Mouse (Mus musculus) thymus, adult 18-20 months (tissue): ENCODE measurements around the gene E130218I03Rik.

Experiments
- DNase-seq, 2 experiments: peaks; one replicate each; pipeline ENCODE4 v3.0.0; 2022; ENCODE audit warnings: mixed read lengths in 2 of 2

The E130218I03Rik gene

GRCm38 (mm10) chr4:134243516-134244250 is at the start of gene E130218I03Rik:
Gene E130218I03Rik, plus strand, starts transcription at chr4:134243662.
- DNase-seq: no peak

- no peak for DNase-seq
These were observed 44.1 kb upstream of the E130218I03Rik start for GRCm38 (mm10) chr4:134199371-134199770.

- no peak for DNase-seq
These were observed 40.6 kb upstream of the E130218I03Rik start, which contains the start of gene Gm7534 for GRCm38 (mm10) chr4:134202904-134203303. Gene Gm7534, minus strand, starts transcription at chr4:134203004.

DNA sequence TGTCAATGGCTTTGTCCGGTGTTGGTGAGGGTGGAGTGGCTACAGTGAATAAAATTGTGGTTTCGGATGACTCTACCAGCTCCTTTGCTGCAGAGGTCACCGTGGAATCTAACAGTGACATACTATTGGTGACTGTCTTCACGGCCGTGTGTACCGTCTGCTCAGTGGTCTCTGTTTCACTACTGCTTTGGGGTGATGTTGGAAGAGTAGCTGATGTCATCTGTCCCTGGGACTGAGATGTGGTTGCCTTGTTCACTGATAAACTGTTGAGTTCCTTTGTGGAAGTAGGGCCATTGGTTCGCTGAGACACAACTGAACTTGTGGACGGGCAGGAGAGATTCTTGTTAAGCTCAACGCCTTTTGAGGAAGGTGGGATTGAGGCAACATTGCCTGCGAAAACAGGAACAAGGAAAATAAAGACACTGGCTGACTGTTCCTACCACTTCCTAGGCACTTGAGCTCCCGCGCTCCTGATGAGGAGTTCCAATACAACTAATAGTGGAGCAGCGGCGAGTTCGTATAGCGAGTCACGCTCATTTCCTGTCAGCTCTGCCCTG is 40.0 kb upstream of the E130218I03Rik start:
- DNase-seq: no peak

DNA sequence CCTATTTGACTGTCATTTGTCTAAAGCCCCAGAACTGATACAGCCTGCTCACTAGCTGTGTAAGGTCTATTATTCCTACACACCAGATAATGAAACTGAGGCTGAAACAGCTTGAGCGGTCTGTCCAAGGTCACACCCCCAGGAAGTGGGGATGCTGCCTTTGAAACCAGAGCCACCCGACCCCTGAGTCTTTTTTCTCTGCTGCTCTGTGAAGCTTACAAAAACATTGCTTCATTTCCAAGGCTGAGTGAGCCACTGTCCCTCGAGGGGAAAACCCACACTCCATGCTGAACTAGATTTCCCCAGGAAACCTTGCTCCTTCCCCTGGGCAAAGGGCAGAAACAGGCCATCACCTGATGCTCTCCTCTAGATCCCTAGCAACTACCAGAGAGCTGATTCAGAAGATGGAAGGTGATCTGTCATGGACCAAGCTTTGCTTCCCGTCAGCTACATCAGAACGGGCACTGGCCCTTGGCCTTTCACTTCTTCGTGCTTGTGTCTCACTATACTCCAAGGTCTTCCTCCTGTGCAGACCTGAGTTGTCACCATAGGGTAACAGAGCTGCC is 36.9 kb upstream of the E130218I03Rik start:
- DNase-seq: no peak

- DNase-seq: no peak
These were observed 20.5 kb upstream of the E130218I03Rik start for GRCm38 (mm10) chr4:134222793-134223600.

DNA sequence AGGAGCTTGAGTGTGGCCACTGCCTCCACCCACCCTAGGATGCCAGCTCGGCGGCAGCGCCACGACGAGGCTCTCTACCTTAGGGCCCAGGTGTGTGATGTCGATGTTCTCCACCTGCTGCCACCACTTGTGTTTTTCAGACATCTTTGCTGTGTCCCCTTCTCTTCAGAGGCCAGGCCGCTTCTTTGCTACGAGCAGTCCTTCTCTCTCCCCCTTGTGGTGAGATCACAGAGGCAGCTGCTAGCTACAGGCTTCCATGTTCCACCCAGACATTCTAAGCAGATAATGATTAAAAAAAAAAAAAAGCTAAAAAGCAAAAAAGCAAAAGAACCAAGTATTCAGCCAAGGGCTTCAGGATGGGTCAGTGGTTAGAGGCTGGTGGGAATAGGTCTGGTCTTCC is 16.3 kb upstream of the E130218I03Rik start, which contains the start of gene Catsper4:
Catsper4 (minus strand) TSS at position 190 of the 400 bp plus-strand sequence.
- DNase-seq: no peak

- DNase-seq: no peak
These were observed 13.0 kb upstream of the E130218I03Rik start for GRCm38 (mm10) chr4:134230431-134230830.

DNA sequence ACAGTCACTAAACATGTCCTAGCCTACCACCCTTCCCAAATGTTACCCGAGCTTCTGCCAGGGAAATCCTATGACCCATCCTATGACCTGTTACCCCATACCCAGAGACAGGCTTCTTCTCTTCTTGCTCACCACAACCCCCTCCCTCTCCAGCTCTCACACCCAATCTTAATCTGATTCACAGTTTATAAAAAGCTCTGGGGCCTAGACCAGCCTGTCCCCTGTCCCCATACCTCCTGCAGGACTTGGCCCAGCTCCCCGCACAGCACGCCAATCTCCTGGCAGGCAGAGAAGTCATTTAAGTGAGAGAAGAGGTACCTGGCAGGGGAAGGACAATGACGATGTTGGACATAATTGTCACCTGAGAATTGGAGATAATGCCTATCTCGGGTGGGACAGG is 8.6 kb upstream of the E130218I03Rik start:
- no peak for DNase-seq

- DNase-seq: no peak
These were observed 5.7 kb upstream of the E130218I03Rik start for GRCm38 (mm10) chr4:134237582-134238278.

DNA sequence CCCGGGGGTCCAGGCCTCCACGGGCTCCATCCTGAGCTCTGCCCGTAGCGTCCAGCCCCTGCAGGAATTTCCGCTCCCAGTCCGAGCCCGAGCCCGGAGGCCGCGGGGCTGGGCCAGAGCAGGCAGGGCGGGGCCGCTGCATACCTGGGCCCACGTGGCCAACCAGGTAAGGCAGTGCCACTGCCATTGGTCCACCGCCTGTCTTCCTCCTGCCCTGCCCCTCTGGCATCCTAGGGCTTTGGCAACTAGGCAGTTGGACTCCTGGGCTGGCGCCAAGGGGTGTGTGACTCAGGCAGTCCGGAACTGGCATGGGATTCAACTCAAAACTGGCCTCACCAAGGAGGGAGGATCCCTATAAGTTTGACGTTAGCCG is 5.2 kb upstream of the E130218I03Rik start, which contains the start of gene Cnksr1:
Cnksr1 (minus strand) TSS at position 121 of the 373 bp plus-strand sequence.
- peak in 1 of 2 experiments; percentile 13 for DNase-seq

GRCm38 (mm10) chr4:134238686-134239085 is 4.8 kb upstream of the E130218I03Rik start:
- no peak for DNase-seq

- DNase-seq: peak; percentile 87 to 92
These were observed 1.8 kb downstream of the E130218I03Rik start, which contains the start of gene Zfp593 for GRCm38 (mm10) chr4:134245148-134245843. Gene Zfp593, minus strand, starts transcription at chr4:134245592.

GRCm38 (mm10) chr4:134246256-134246655 is 2.8 kb downstream of the E130218I03Rik start:
- DNase-seq: no peak

DNA sequence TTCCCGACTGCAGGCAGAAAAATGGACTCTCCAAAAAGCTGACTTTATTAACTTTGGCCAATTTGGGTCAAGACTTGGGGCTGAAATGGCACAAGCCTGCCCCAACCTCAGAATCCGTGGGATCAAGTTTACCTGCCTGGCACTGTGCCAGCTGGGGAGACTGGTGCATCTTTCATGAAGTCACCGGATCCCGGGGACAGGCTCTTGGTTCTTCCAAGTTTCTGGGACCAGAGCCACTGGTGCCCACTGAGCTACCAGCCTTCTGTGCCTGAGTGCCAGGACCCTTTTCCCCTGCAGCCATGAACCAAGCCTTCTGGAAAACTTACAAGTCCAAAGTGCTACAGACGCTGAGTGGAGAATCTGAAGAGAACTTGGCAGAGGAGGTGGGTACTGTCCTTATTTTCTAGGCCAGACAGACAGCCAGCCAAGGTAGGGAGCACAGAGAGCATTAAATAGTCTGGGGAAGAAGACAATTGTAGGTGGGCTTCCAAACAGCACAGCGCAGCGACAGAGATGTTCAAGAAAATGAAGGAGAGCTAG is 3.3 kb downstream of the E130218I03Rik start, which contains the start of gene Gm30191:
Gm30191 (plus strand) TSS at position 217 of the 540 bp plus-strand sequence.
- no peak for DNase-seq

GRCm38 (mm10) chr4:134249651-134250050 is 6.2 kb downstream of the E130218I03Rik start:
- DNase-seq: peak; percentile 24 to 33

DNA sequence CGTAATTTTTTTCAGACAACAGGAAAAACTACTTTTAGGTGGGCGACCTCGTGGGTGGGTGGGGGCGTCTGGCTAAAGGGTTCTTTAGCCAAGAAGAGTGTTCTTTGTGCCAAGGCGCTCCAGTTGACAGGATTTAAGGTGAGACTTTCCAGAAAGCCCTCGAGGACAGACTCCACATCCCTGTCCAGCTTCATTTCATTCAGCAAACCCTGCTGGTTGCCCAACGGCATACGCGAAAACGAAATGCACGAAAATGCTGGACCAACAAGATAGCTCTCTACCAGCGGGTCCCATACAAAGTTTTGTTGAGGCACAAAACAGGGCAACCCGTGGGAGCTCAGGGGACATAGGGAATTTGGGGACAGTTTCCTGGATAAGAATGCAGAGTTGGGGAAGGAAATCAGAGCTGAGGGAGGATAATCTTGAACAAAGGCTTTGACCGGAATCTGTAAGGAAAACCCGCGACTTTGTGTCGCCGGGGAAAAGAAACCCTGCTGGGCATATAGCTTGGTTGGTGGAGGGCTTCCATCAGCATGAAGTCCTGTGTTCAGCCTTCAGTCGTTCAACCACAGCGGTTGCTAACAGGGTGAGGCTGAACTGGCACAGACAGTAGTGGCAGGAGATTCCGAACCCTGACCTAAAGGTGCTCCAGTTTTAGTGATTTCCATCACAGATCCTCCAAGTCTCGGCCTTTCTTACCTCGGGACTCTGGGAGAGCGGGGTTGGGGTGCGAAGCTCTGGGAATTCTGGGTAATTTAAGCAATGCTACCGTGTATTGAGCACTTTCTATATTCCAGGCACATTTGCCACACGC is 6.9 kb downstream of the E130218I03Rik start:
- no peak for DNase-seq

- DNase-seq: no peak
These were observed 7.4 kb downstream of the E130218I03Rik start for GRCm38 (mm10) chr4:134250930-134251240.

- DNase-seq: no peak
These were observed 8.0 kb downstream of the E130218I03Rik start for GRCm38 (mm10) chr4:134251241-134252130.
